Mouse (Mus musculus) macrophage (primary cell): ENCODE measurements around the gene Gm16442. TPM values are rescaled to one million over a fixed set of nuclear protein-coding genes. Genes with fewer than 3 reads are reported as not detected.
"Not testable (repeated sequence)": the region's sequence is repeated elsewhere in the genome, so short reads cannot be mapped to it uniquely, and the experiment has no call there.

Source experiments
- H3K27ac ChIP-seq: fragments of 350-480 bp; formaldehyde crosslinking; 2 replicates; pipeline ENCODE4 v1.9.0; 2021
- H3K36me3 ChIP-seq: fragments of 350-480 bp; formaldehyde crosslinking; 2 replicates; pipeline ENCODE4 v1.9.0; 2021; ENCODE audit errors: inconsistent target
- H3K4me3 ChIP-seq: fragments of 350-480 bp; formaldehyde crosslinking; 2 replicates; pipeline ENCODE4 v1.9.0; 2021; ENCODE audit errors: inconsistent target
- H3K79me2 ChIP-seq: fragments of 350-480 bp; formaldehyde crosslinking; 2 replicates; pipeline ENCODE4 v1.9.0; 2021; ENCODE audit errors: inconsistent target
- WGBS: methylation state at CpG from one replicate; pipeline ENCODE4 v1.1.7; 2026; ENCODE audit warnings: inconsistent platforms; ENCODE audit not compliant: missing documents; 5-methylcytosine and 5-hydroxymethylcytosine counted together
- polyA plus RNA-seq: library from polyadenylated mRNA; stranded (reverse); fragments of 250-400 nt; gene quantifications from 3 replicates; pipeline ENCODE4 v1.2.4, GENCODE M21; 2018; ENCODE audit warnings: inconsistent platforms
- total RNA-seq, 78 experiments: library from RNA; depleted of rRNA; stranded (reverse); fragments of 250-400 nt; gene quantifications; 1 replicate in 9 of 78; 2 replicates in 24 of 78; 3 replicates in 43 of 78; 4 replicates in 2 of 78; pipeline ENCODE4 v1.2.4; 2018; ENCODE audit warnings: inconsistent platforms in 56 of 78

Gm16442 gene
- total RNA-seq (2018; cell fraction: chromatin; rRNA removed), result not detected
- not detected for total RNA-seq (2018; cell fraction: cytosol; rRNA removed)
- total RNA-seq (2018; cell fraction: nucleus; rRNA removed), result not detected
- polyA plus RNA-seq, result not detected in 3 replicates

GRCm38 (mm10) chr7:20122479-20122878, at the start of gene Gm16442:
Gene Gm16442, minus strand, starts transcription at chr7:20122579.
- H3K79me2 ChIP-seq, H3K36me3 ChIP-seq, H3K27ac ChIP-seq, H3K4me3 ChIP-seq: not testable (repeated sequence)
- no CpG with 5 or more reads among the region's 2 CpGs for WGBS

GRCm38 (mm10) chr7:20168277-20168676, 45.9 kb upstream of the Gm16442 start, which contains the start of gene Vmn1r94:
Gene Vmn1r94, minus strand, starts transcription at chr7:20168377.
- not testable (repeated sequence) for H3K79me2 ChIP-seq, H3K27ac ChIP-seq, H3K4me3 ChIP-seq, H3K36me3 ChIP-seq
- WGBS, result no CpG with 5 or more reads among the region's 3 CpGs

- WGBS, result no CpG with 5 or more reads among the region's 5 CpGs
Observed at GRCm38 (mm10) chr7:20138988-20139387, 16.6 kb upstream of the Gm16442 start, which contains the start of gene Vmn1r93. Gene Vmn1r93, minus strand, starts transcription at chr7:20139088.

GRCm38 (mm10) chr7:20099380-20099779, 23.0 kb downstream of the Gm16442 start, which contains the start of gene Vmn1r91:
Gene Vmn1r91, plus strand, starts transcription at chr7:20099680.
- not testable (repeated sequence) for H3K36me3 ChIP-seq, H3K79me2 ChIP-seq, H3K27ac ChIP-seq, H3K4me3 ChIP-seq
- 73% methylated on average over 5 of the region's 5 CpGs for WGBS

More at GRCm38 (mm10) chr7:20138988-20139387, 16.6 kb upstream of the Gm16442 start, which contains the start of gene Vmn1r93:
- not testable (repeated sequence) for H3K79me2 ChIP-seq, H3K36me3 ChIP-seq, H3K27ac ChIP-seq, H3K4me3 ChIP-seq

- H3K4me3 ChIP-seq, H3K27ac ChIP-seq, H3K36me3 ChIP-seq, H3K79me2 ChIP-seq: not testable (repeated sequence)
- 77% methylated on average over 14 of the region's 18 CpGs for WGBS
Observed at GRCm38 (mm10) chr7:20078118-20078517, 44.3 kb downstream of the Gm16442 start.

Other genes starting within 250 kb of the Gm16442 start
- gene Ceacam19, start 234.6 kb downstream of the Gm16442 start, polyA plus RNA-seq, result 0.23 TPM in 2 of 3 replicates, not detected in the other
- gene Pvr, start 201.4 kb downstream of the Gm16442 start, polyA plus RNA-seq, result 13.0 to 22.9 TPM (median 22.5 TPM) in 3 replicates
- gene Igsf23, start 171.8 kb downstream of the Gm16442 start, polyA plus RNA-seq, result not detected in 3 replicates
- gene Ceacam20, start 157.2 kb downstream of the Gm16442 start, polyA plus RNA-seq, result not detected in 3 replicates
- not detected in 3 replicates for gene Nlrp9b, start 131.1 kb downstream of the Gm16442 start, polyA plus RNA-seq
- gene Vmn1r91, start 22.9 kb downstream of the Gm16442 start, polyA plus RNA-seq, result not detected in 3 replicates
- gene Vmn1r93, start 16.5 kb upstream of the Gm16442 start, polyA plus RNA-seq, result not detected in 3 replicates
- not detected in 3 replicates for gene Vmn1r94, start 45.8 kb upstream of the Gm16442 start, polyA plus RNA-seq
- not detected in 3 replicates for gene Vmn1r95, start 71.1 kb upstream of the Gm16442 start, polyA plus RNA-seq
- not detected in 3 replicates for gene Gm6164, start 83.0 kb upstream of the Gm16442 start, polyA plus RNA-seq
- not detected in 3 replicates for gene Gm4498, start 111.2 kb upstream of the Gm16442 start, polyA plus RNA-seq
- gene Gm5890, start 140.3 kb upstream of the Gm16442 start, polyA plus RNA-seq, result not detected in 3 replicates
- gene Gm4133, start 211.5 kb upstream of the Gm16442 start, polyA plus RNA-seq, result not detected in 3 replicates